Mouse (Mus musculus) heart, adult 10 weeks (tissue): Measurements from ENCODE around the gene Olfr692. TPM values are rescaled to one million over a fixed set of nuclear protein-coding genes. Genes with fewer than 3 reads are reported as not detected.

ENCODE experiments used
- polyA plus RNA-seq: library from polyadenylated mRNA; stranded (reverse); fragments of 350-450 nt; fragmentation: Illumina TruSeq; extraction: RNeasy Lipid Tissue Mini Kit (QIAGEN cat#74804); gene quantifications from one replicate; pipeline ENCODE4 v1.2.3, GENCODE M21; 2014; ENCODE audit warnings: low read depth, low replicate concordance

Olfr692 gene
- not detected for polyA plus RNA-seq

DNA sequence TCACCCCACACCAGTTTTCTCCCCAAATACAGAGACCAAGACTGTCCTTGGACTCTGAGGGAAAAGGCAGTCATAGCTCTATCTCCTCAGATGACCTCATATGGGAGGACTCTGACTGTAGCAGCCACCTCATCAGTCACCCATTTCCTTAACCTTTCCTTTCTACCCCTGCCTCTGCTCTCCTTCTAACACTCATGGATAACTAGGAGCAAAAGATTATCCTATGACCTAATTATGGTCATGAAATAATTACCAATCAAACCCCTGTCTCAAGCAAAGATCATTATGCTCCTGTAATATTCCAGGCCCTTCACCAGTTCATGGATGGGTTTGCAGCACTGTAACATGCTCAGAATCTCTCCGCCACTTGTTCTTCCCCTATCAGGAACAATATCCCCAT is at the start of gene Olfr692:
Gene Olfr692, plus strand, starts transcription at position 301 of the 400 bp plus-strand sequence.

DNA sequence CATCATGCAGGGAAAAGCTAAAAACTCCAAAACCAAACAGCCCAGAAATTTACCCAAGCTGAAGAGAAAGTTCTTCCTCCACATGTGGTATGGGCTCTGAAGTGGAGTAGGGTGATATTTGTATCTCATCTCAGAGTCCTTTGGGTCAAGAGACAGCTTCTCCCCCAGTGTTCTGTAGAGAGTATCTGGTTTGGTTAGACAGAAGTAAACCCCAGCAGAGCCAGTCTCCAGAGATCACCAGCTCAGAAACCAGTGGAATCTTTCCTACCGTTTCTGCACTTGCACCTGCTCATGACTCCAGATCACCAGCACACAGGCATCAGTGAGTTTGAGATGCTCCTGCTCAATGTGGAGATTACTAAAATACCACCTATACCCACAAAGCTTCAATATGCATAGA is 34.0 kb upstream of the Olfr692 start, which contains the start of gene Olfr690:
Gene Olfr690, minus strand, starts transcription at position 101 of the 400 bp plus-strand sequence.

GRCm38 (mm10) chr7:105342170-105342569 is 25.9 kb upstream of the Olfr692 start, which contains the start of gene Olfr691:
Gene Olfr691, minus strand, starts transcription at chr7:105342270.

GRCm38 (mm10) chr7:105374866-105375265 is 6.8 kb downstream of the Olfr692 start, which contains the start of gene Gm5901:
Gene Gm5901, plus strand, starts transcription at chr7:105375038.

GRCm38 (mm10) chr7:105399935-105400624 is 32.0 kb downstream of the Olfr692 start, which contains the start of gene Fam160a2:
Gene Fam160a2, minus strand, starts transcription at chr7:105400054.

DNA sequence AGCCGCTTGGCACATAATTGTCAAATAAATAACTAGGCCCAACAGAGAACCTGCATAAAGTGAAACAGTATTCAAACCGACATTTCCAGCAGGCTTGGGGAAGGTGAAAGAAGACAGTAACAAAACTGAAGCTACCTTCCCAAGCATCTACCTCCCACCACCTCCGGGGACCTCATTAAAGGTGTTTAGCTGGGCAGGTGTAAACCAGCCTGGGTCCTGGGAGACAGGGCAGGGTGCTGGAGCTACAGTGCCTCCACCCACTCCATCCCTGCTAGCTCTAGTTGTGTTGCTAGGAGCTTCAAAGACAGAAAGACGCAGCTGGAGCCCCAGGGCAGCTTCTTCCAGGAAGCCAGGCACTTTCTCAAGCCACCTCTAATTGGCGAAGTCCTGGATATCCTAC is 36.2 kb downstream of the Olfr692 start, which contains the start of gene Cnga4:
Gene Cnga4, plus strand, starts transcription at position 301 of the 400 bp plus-strand sequence.

Other genes starting within 250 kb of the Olfr692 start
- gene Olfr683, start 221.2 kb upstream of the Olfr692 start, polyA plus RNA-seq, result not detected
- not detected for gene Olfr684, start 204.6 kb upstream of the Olfr692 start, polyA plus RNA-seq
- gene Olfr685, start 182.2 kb upstream of the Olfr692 start, polyA plus RNA-seq, result not detected
- not detected for gene Olfr686, start 160.7 kb upstream of the Olfr692 start, polyA plus RNA-seq
- not detected for gene Olfr688, start 80.1 kb upstream of the Olfr692 start, polyA plus RNA-seq
- not detected for gene Olfr689, start 57.1 kb upstream of the Olfr692 start, polyA plus RNA-seq
- not detected for gene Olfr690, start 34.1 kb upstream of the Olfr692 start, polyA plus RNA-seq
- not detected for gene Olfr691, start 26.0 kb upstream of the Olfr692 start, polyA plus RNA-seq
- gene Gm5901, start 6.8 kb downstream of the Olfr692 start, polyA plus RNA-seq, result not detected
- gene Fam160a2, start 31.8 kb downstream of the Olfr692 start, polyA plus RNA-seq, result 20.8 TPM
- gene Cnga4, start 36.3 kb downstream of the Olfr692 start, polyA plus RNA-seq, result not detected
- not detected for gene Cckbr, start 57.5 kb downstream of the Olfr692 start, polyA plus RNA-seq
- gene Cavin3, start 114.1 kb downstream of the Olfr692 start, polyA plus RNA-seq, result 22.7 TPM
- 166 TPM for gene Smpd1, start 186.1 kb downstream of the Olfr692 start, polyA plus RNA-seq
- 185 TPM for gene Apbb1, start 213.4 kb downstream of the Olfr692 start, polyA plus RNA-seq
- gene Hpx, start 231.9 kb downstream of the Olfr692 start, polyA plus RNA-seq, result 1.9 TPM